Mouse (Mus musculus) yolk sac, embryonic 10.5 days (tissue): ENCODE measurements at regions not wholly inside any gene's neighbourhood (a gene's known extent, or its start where the extent isn't known, plus 50 kb on each side); places are given as distances from the start of the nearest gene placed in this dataset.

Experiments
- DNase-seq: peaks from one replicate; pipeline ENCODE4 v3.0.0-alpha.2; 2017; ENCODE audit warnings: low spot score

- no peak for DNase-seq
Measured at GRCm38 (mm10) chr1:193636451-193636850, 266.4 kb upstream of the Camk1g start.

GRCm38 (mm10) chr1:193632115-193632514, 262.0 kb upstream of the Camk1g start:
- DNase-seq = no peak

GRCm38 (mm10) chr1:193629887-193630286, 259.8 kb upstream of the Camk1g start:
- DNase-seq = no peak

- DNase-seq = no peak
Measured at GRCm38 (mm10) chr1:193626924-193627849, 257.1 kb upstream of the Camk1g start.

- DNase-seq = peak; percentile 51
Measured at GRCm38 (mm10) chr1:193625101-193625956, 255.2 kb upstream of the Camk1g start.

GRCm38 (mm10) chr1:193623571-193623970, 253.5 kb upstream of the Camk1g start:
- no peak for DNase-seq

- no peak for DNase-seq
Measured at GRCm38 (mm10) chr1:193618250-193618649, 248.2 kb upstream of the Camk1g start.

- DNase-seq = no peak
Measured at GRCm38 (mm10) chr1:193610471-193610870, 240.4 kb upstream of the Camk1g start.

GRCm38 (mm10) chr1:193599895-193600294, 229.8 kb upstream of the Camk1g start:
- DNase-seq = no peak

- DNase-seq = no peak
Measured at GRCm38 (mm10) chr1:193599163-193599562, 229.1 kb upstream of the Camk1g start.

GRCm38 (mm10) chr1:193590301-193590829, 220.3 kb upstream of the Camk1g start:
- no peak for DNase-seq

GRCm38 (mm10) chr1:193588477-193589464, 218.7 kb upstream of the Camk1g start:
- peak; percentile 44 for DNase-seq

- DNase-seq = no peak
Measured at GRCm38 (mm10) chr1:193587317-193587716, 217.2 kb upstream of the Camk1g start.

- DNase-seq = no peak
Measured at GRCm38 (mm10) chr1:193586896-193587295, 216.8 kb upstream of the Camk1g start.

- no peak for DNase-seq
Measured at GRCm38 (mm10) chr1:193583791-193584190, 213.7 kb upstream of the Camk1g start.

GRCm38 (mm10) chr1:193580393-193580792, 210.3 kb upstream of the Camk1g start:
- DNase-seq = no peak

- DNase-seq = no peak
Measured at GRCm38 (mm10) chr1:193579671-193580070, 209.6 kb upstream of the Camk1g start.

GRCm38 (mm10) chr1:193578661-193579175, 208.6 kb upstream of the Camk1g start:
- DNase-seq = no peak

- no peak for DNase-seq
Measured at GRCm38 (mm10) chr1:193577821-193578220, 207.7 kb upstream of the Camk1g start.

- peak; percentile 58 for DNase-seq
Measured at GRCm38 (mm10) chr1:193575986-193576713, 206.1 kb upstream of the Camk1g start.
